Mouse (Mus musculus): ENCODE results near the gene Lrch3. TPM values are rescaled to one million over a fixed set of nuclear protein-coding genes. Genes with fewer than 3 reads are reported as not detected.
A peak's percentile ranks its signal among the peaks of the same experiment; 100 is the strongest.
"Not testable (repeated sequence)": the region's sequence is repeated elsewhere in the genome, so short reads cannot be mapped to it uniquely, and the experiment has no call there.

The Lrch3 gene
- polyA plus RNA-seq (2014; fragmentation: Nextera tagmentation; extraction: Ambion mirVana) = 23.5 and 25.3 TPM in 2 replicates

- Histone ChIP-seq H3K36me3 (ENCODE audit: control insufficient read depth, insufficient read depth, low read length) (no peaks in the 10 kb centered on the region), H3K27ac (replicated peaks; ENCODE audit: low read depth, low read length) (peak within 1 kb of the TSS; percentile 90), H3K27me3 (replicated peaks; ENCODE audit: control insufficient read depth, insufficient read depth, low read length) (no peaks in the 10 kb centered on the region), H3K9me3 (ENCODE audit: control insufficient read depth, low read length) (no peaks in the 10 kb centered on the region), H3K9ac (ENCODE audit: low read depth, low read length) (peak within 1 kb of the TSS; percentile 97), H3K4me2 (ENCODE audit: low read depth, low read length) (peak within 1 kb of the TSS; percentile 62), H3K4me3 (ENCODE audit: low read depth, low read length) (peak within 1 kb of the TSS; percentile 99), H3K4me1 (ENCODE audit: control insufficient read depth, insufficient read depth, low read length) (peaks cover 4% of the 10 kb centered on the region; the same call in 1 of the 2 replicates)
- peak; percentile 94 for ATAC-seq (ENCODE audit: low read depth)
- under 1% methylated on average over 27 of the region's 85 CpGs for WGBS
- DNase-seq (ENCODE audit: low spot score) = peak; percentile 94
These were observed at the start of gene Lrch3 for GRCm38 (mm10) chr16:32913937-32914881. TSS of gene Lrch3 (plus strand) at chr16:32914100.

DNA sequence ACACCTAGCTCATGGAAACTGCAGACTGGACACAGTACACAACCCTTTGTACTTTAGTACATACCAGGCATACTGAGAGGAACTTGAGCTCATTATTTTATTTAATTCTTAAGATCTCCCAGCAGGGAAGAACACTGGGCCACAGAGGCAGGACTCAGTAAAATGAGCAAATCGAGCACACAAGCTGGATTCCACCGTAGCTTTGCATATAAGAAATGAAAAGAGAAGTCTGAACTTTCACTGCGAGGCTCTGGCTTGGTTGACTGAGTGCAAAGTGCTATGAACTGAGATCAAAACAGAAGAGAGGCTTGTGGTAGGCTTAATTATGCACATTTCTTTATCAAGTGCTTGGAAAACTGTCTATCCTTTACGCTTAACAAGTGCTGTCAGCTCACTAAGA lies 48.5 kb upstream of the Lrch3 start:
- ATAC-seq (ENCODE audit: low read depth) = no peak
- no peak for DNase-seq (ENCODE audit: low spot score)
- Histone ChIP-seq H3K9me3 (ENCODE audit: control insufficient read depth, low read length) (no peaks in the 10 kb centered on the region), H3K4me3 (ENCODE audit: low read depth, low read length) (no peak overlapping the region), H3K4me1 (ENCODE audit: control insufficient read depth, insufficient read depth, low read length) (peaks cover 13% of the 10 kb centered on the region), H3K9ac (ENCODE audit: low read depth, low read length) (no peak overlapping the region), H3K36me3 (ENCODE audit: control insufficient read depth, insufficient read depth, low read length) (0 out of 2 replicates have a peak, but pooled peaks cover 4% of the 10 kb centered on the region), H3K27ac (replicated peaks; ENCODE audit: low read depth, low read length) (no peak overlapping the region), H3K4me2 (ENCODE audit: low read depth, low read length) (no peak overlapping the region), H3K27me3 (replicated peaks; ENCODE audit: control insufficient read depth, insufficient read depth, low read length) (no peaks in the 10 kb centered on the region)
- 91% methylated on average over 4 of the region's 4 CpGs for WGBS

GRCm38 (mm10) chr16:32866713-32867112 lies 47.2 kb upstream of the Lrch3 start:
- H3K4me3 ChIP-seq (ENCODE audit: low read depth, low read length) = no peak overlapping the region
- DNase-seq (ENCODE audit: low spot score) = no peak
- no peaks in the 10 kb centered on the region for H3K36me3 ChIP-seq (ENCODE audit: control insufficient read depth, insufficient read depth, low read length)
- 78% methylated on average over 5 of the region's 5 CpGs for WGBS
- H3K4me1 ChIP-seq (ENCODE audit: control insufficient read depth, insufficient read depth, low read length) = peaks cover 13% of the 10 kb centered on the region
- H3K9ac ChIP-seq (ENCODE audit: low read depth, low read length) = no peak overlapping the region
- no peaks in the 10 kb centered on the region for H3K9me3 ChIP-seq (ENCODE audit: control insufficient read depth, low read length)
- ATAC-seq (ENCODE audit: low read depth) = no peak
- H3K27me3 ChIP-seq (replicated peaks; ENCODE audit: control insufficient read depth, insufficient read depth, low read length) = no peaks in the 10 kb centered on the region
- peak overlapping the region; percentile 75; the same call in 1 of the 2 replicates for H3K4me2 ChIP-seq (ENCODE audit: low read depth, low read length)
- H3K27ac ChIP-seq (replicated peaks; ENCODE audit: low read depth, low read length) = no peak overlapping the region

DNA sequence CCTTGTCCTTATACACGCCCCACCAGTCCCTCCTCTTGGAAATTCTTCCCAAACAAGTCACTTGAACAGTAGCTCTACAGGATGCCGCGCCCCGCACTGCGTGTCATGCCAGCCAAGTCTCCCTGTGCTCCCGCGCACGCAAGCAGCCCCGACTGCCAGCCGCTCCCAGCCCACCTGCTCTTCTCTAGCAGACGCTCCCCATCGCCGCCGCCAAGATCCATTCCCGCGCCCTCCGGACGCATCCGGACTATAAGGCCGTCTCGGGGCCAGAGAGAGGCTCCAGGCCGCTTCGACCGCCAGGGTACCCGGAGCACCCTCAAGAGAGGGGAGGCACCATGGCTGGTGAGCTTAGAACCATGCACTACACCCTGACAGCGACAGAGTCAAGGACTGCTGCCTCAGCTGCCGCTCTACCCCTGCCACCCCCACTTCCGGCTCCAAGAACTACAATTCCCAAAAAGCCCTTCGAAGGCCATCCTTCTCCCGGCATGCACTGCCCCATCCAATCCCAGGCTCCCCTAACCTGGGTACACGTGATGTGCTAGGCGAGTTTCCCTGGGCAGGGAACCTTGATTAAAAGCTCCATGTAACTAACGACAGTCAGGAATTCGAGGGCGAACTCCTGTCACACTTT lies 45.9 kb upstream of the Lrch3 start:
- peak; percentile 97 for DNase-seq (ENCODE audit: low spot score)
- Histone ChIP-seq H3K4me2 (ENCODE audit: low read depth, low read length) (peak overlapping the region; percentile 75), H3K9ac (ENCODE audit: low read depth, low read length) (peak overlapping the region; percentile 78), H3K27me3 (replicated peaks; ENCODE audit: control insufficient read depth, insufficient read depth, low read length) (no peaks in the 10 kb centered on the region), H3K9me3 (ENCODE audit: control insufficient read depth, low read length) (no peaks in the 10 kb centered on the region), H3K4me3 (ENCODE audit: low read depth, low read length) (peak overlapping the region; percentile 83), H3K27ac (replicated peaks; ENCODE audit: low read depth, low read length) (peak overlapping the region; percentile 41; the same call in 1 of the 2 replicates), H3K36me3 (ENCODE audit: control insufficient read depth, insufficient read depth, low read length) (no peaks in the 10 kb centered on the region), H3K4me1 (ENCODE audit: control insufficient read depth, insufficient read depth, low read length) (peaks cover 13% of the 10 kb centered on the region)
- WGBS = under 1% methylated on average over 27 of the region's 35 CpGs
- ATAC-seq (ENCODE audit: low read depth) = peak; percentile 99

DNA sequence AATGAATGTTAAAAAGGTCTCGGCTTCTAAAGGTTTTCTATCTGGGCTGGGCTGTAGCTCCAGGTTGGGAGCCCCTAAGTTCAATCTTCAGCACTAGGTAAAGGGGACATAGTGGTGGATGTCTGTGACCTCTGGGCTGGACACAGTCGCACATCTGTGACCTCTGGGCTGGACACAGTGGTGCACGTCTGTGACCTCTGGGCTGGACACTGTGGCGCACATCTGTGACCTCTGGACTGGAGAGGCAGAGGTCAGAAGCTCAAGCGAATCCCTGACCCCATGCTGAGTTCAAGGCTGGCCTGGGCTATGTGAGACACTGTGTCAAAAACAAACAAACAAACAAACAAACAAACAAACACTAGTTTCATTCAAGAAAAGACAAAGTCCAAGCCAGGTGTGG lies 43.7 kb upstream of the Lrch3 start:
- H3K9ac ChIP-seq (ENCODE audit: low read depth, low read length) = no peak overlapping the region

GRCm38 (mm10) chr16:32873366-32873765 lies 40.5 kb upstream of the Lrch3 start:
- 48% methylated on average over 3 of the region's 3 CpGs for WGBS

More for the DNA sequence above, 43.7 kb upstream of the Lrch3 start:
- no peak for ATAC-seq (ENCODE audit: low read depth)
- Histone ChIP-seq H3K4me3 (ENCODE audit: low read depth, low read length) (no peak overlapping the region), H3K36me3 (ENCODE audit: control insufficient read depth, insufficient read depth, low read length) (no peaks in the 10 kb centered on the region), H3K9me3 (ENCODE audit: control insufficient read depth, low read length) (no peaks in the 10 kb centered on the region), H3K4me1 (ENCODE audit: control insufficient read depth, insufficient read depth, low read length) (peaks cover 13% of the 10 kb centered on the region), H3K27me3 (replicated peaks; ENCODE audit: control insufficient read depth, insufficient read depth, low read length) (no peaks in the 10 kb centered on the region), H3K4me2 (ENCODE audit: low read depth, low read length) (no peak overlapping the region), H3K27ac (replicated peaks; ENCODE audit: low read depth, low read length) (no peak overlapping the region)
- 54% methylated on average over 5 of the region's 5 CpGs for WGBS
- no peak for DNase-seq (ENCODE audit: low spot score)

GRCm38 (mm10) chr16:32875281-32875680 lies 38.6 kb upstream of the Lrch3 start:
- H3K36me3 ChIP-seq (ENCODE audit: control insufficient read depth, insufficient read depth, low read length); DNase-seq (ENCODE audit: low spot score); H3K9ac ChIP-seq (ENCODE audit: low read depth, low read length); H3K4me2 ChIP-seq (ENCODE audit: low read depth, low read length); H3K4me3 ChIP-seq (ENCODE audit: low read depth, low read length); ATAC-seq (ENCODE audit: low read depth); H3K27me3 ChIP-seq (replicated peaks; ENCODE audit: control insufficient read depth, insufficient read depth, low read length); H3K9me3 ChIP-seq (ENCODE audit: control insufficient read depth, low read length); H3K27ac ChIP-seq (replicated peaks; ENCODE audit: low read depth, low read length): not testable (repeated sequence)
- peaks cover 16% of the 10 kb centered on the region for H3K4me1 ChIP-seq (ENCODE audit: control insufficient read depth, insufficient read depth, low read length)
- WGBS = 57% methylated on average over 1 of the region's 1 CpGs

More at GRCm38 (mm10) chr16:32873366-32873765, 40.5 kb upstream of the Lrch3 start:
- DNase-seq (ENCODE audit: low spot score) (no peak), ATAC-seq (ENCODE audit: low read depth) (no peak)
- Histone ChIP-seq H3K9me3 (ENCODE audit: control insufficient read depth, low read length) (no peaks in the 10 kb centered on the region), H3K4me1 (ENCODE audit: control insufficient read depth, insufficient read depth, low read length) (peaks cover 11% of the 10 kb centered on the region), H3K36me3 (ENCODE audit: control insufficient read depth, insufficient read depth, low read length) (no peaks in the 10 kb centered on the region), H3K4me3 (ENCODE audit: low read depth, low read length) (no peak overlapping the region), H3K9ac (ENCODE audit: low read depth, low read length) (no peak overlapping the region), H3K4me2 (ENCODE audit: low read depth, low read length) (no peak overlapping the region), H3K27me3 (replicated peaks; ENCODE audit: control insufficient read depth, insufficient read depth, low read length) (no peaks in the 10 kb centered on the region), H3K27ac (replicated peaks; ENCODE audit: low read depth, low read length) (no peak overlapping the region)

DNA sequence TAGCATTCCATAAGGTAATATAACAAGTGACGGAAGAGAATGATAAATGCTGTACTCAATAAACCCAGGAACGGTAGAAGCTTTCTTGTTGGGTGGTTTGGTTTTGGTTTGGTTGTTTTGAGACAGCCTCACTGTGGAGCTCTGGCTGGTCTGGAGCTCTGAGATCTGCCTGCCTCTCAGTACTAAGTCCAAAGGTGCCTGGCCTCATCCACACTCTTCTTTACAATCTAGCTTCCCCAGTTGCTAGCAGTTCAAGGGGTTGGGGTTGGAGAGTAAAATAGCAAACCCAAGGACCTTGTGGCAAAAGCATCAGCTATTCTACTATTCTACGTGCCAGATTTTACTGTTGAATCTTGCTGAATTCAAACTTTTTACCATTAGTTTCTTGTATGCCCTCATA lies 38.1 kb upstream of the Lrch3 start:
- 91% methylated on average over 3 of the region's 3 CpGs for WGBS
- H3K9me3 ChIP-seq (ENCODE audit: control insufficient read depth, low read length) = no peaks in the 10 kb centered on the region
- H3K4me1 ChIP-seq (ENCODE audit: control insufficient read depth, insufficient read depth, low read length) = peaks cover 16% of the 10 kb centered on the region
- DNase-seq (ENCODE audit: low spot score) (no peak), ATAC-seq (ENCODE audit: low read depth) (no peak)
- H3K27ac ChIP-seq (replicated peaks; ENCODE audit: low read depth, low read length) = no peak overlapping the region
- no peaks in the 10 kb centered on the region for H3K36me3 ChIP-seq (ENCODE audit: control insufficient read depth, insufficient read depth, low read length)
- H3K4me3 ChIP-seq (ENCODE audit: low read depth, low read length) = no peak overlapping the region
- H3K27me3 ChIP-seq (replicated peaks; ENCODE audit: control insufficient read depth, insufficient read depth, low read length) = no peaks in the 10 kb centered on the region
- no peak overlapping the region for H3K9ac ChIP-seq (ENCODE audit: low read depth, low read length)
- H3K4me2 ChIP-seq (ENCODE audit: low read depth, low read length) = no peak overlapping the region
